Mouse (Mus musculus): ENCODE data around the gene Gmnn. TPM values are rescaled to one million over a fixed set of nuclear protein-coding genes. Genes with fewer than 3 reads are reported as not detected.

Gmnn gene
- total RNA-seq, 1 experiment from 2014 or later, result 21.8 TPM

GRCm38 (mm10) chr13:24762254-24762653 is 531 bp upstream of the Gmnn start:
- DNase-seq, result no peak

GRCm38 (mm10) chr13:24761083-24761402 is 680 bp downstream of the Gmnn start:
- DNase-seq, result no peak

- DNase-seq, result no peak
These were observed 1.3 kb downstream of the Gmnn start for GRCm38 (mm10) chr13:24760351-24760870.

- no peak for DNase-seq
These were observed 2.3 kb downstream of the Gmnn start for GRCm38 (mm10) chr13:24759451-24759850.

- DNase-seq, result no peak
These were observed 3.7 kb downstream of the Gmnn start for GRCm38 (mm10) chr13:24757820-24758564.

- no peak for DNase-seq
These were observed 5.0 kb downstream of the Gmnn start for GRCm38 (mm10) chr13:24756756-24757155.

- DNase-seq, result no peak
These were observed 10.3 kb downstream of the Gmnn start for GRCm38 (mm10) chr13:24751396-24751795.

GRCm38 (mm10) chr13:24750807-24751206 is 10.9 kb downstream of the Gmnn start:
- DNase-seq, result no peak

GRCm38 (mm10) chr13:24747823-24748222 is 13.9 kb downstream of the Gmnn start:
- no peak for DNase-seq

- no peak for DNase-seq
These were observed 20.7 kb downstream of the Gmnn start, which contains the start of gene Armh2 for GRCm38 (mm10) chr13:24741028-24741427. Gene Armh2 (plus strand): TSS chr13:24741232.

- peak; percentile 30 for DNase-seq
These were observed 26.1 kb downstream of the Gmnn start for GRCm38 (mm10) chr13:24735608-24736131.

GRCm38 (mm10) chr13:24734502-24734901 is 27.2 kb downstream of the Gmnn start:
- DNase-seq, result no peak

- DNase-seq, result no peak
These were observed 32.6 kb downstream of the Gmnn start for GRCm38 (mm10) chr13:24729128-24729527.

GRCm38 (mm10) chr13:24724395-24724759 is 37.3 kb downstream of the Gmnn start:
- DNase-seq, result no peak

GRCm38 (mm10) chr13:24723699-24724394 is 37.9 kb downstream of the Gmnn start:
- no peak for DNase-seq

- peak; percentile 80 for DNase-seq
These were observed 40.2 kb downstream of the Gmnn start for GRCm38 (mm10) chr13:24721502-24721901.

GRCm38 (mm10) chr13:24717677-24718076 is 44.0 kb downstream of the Gmnn start:
- DNase-seq, result no peak

- DNase-seq, result no peak
These were observed 45.3 kb downstream of the Gmnn start for GRCm38 (mm10) chr13:24716441-24716840.

GRCm38 (mm10) chr13:24715601-24716000 is 46.1 kb downstream of the Gmnn start:
- DNase-seq, result no peak

GRCm38 (mm10) chr13:24714360-24714885 is 47.3 kb downstream of the Gmnn start:
- DNase-seq, result no peak

- peak; percentile 94 for DNase-seq
These were observed 48.2 kb downstream of the Gmnn start for GRCm38 (mm10) chr13:24713434-24714000.

- DNase-seq, result peak; percentile 31
These were observed 49.1 kb downstream of the Gmnn start for GRCm38 (mm10) chr13:24712581-24713130.
